Mouse (Mus musculus) stomach, embryonic 14.5 days (tissue): ENCODE measurements around the gene Megf11. TPM values are rescaled to one million over a fixed set of nuclear protein-coding genes. Genes with fewer than 3 reads are reported as not detected.

Source experiments
- ATAC-seq: fragments of 200-750 bp; cut with Nextera tagmentation; 2 replicates; pipeline ENCODE4 v1.8.0; 2017; ENCODE audit warnings: low read depth, moderate TSS enrichment; ENCODE audit not compliant: insufficient number of reproducible peaks, insufficient read depth, low FRiP score
- H3K27ac ChIP-seq: fragments of 300-500 bp; sonication (generic); 2 replicates; pipeline ENCODE4 v1.5.1; 2014; ENCODE audit warnings: mild to moderate bottlenecking, low read length, moderate library complexity, mixed read lengths
- H3K27me3 ChIP-seq: fragments of 300-500 bp; sonication (generic); 2 replicates; pipeline ENCODE4 v1.6.1; 2014; ENCODE audit warnings: low read length, control low read depth, mixed read lengths; ENCODE audit not compliant: control insufficient read depth, insufficient read depth
- H3K36me3 ChIP-seq: fragments of 300-500 bp; sonication (generic); 2 replicates; pipeline ENCODE4 v1.6.1; 2014; ENCODE audit warnings: mild to moderate bottlenecking, control low read depth, low read length, moderate library complexity, mixed read lengths; ENCODE audit not compliant: control insufficient read depth, insufficient read depth
- H3K4me1 ChIP-seq: fragments of 300-500 bp; sonication (generic); 2 replicates; pipeline ENCODE4 v1.6.1; 2014; ENCODE audit warnings: low read length, control low read depth, mixed read lengths; ENCODE audit not compliant: control insufficient read depth, insufficient read depth
- H3K4me2 ChIP-seq: fragments of 300-500 bp; sonication (generic); replicated peaks from 2 replicates; pipeline ENCODE4 v1.6.1; 2014; ENCODE audit warnings: low read depth, low read length, control low read depth
- H3K4me3 ChIP-seq: fragments of 300-500 bp; sonication (generic); 2 replicates; pipeline ENCODE4 v1.5.1; 2014; ENCODE audit warnings: low read depth, low read length, control low read depth
- H3K9ac ChIP-seq: fragments of 300-500 bp; sonication (generic); replicated peaks from 2 replicates; pipeline ENCODE4 v1.6.1; 2014; ENCODE audit warnings: low read depth, mild to moderate bottlenecking, control low read depth, low read length, moderate library complexity, mixed read lengths
- H3K9me3 ChIP-seq: fragments of 300-500 bp; sonication (generic); 2 replicates; pipeline ENCODE4 v1.6.1; 2016; ENCODE audit warnings: low read depth, low read length, control low read depth; ENCODE audit not compliant: control insufficient read depth
- WGBS: fragments of 180-500 bp; shearing (Covaris S2); extraction: QIAGEN DNeasy Blood & Tissue Kit; methylation state at CpG from one replicate; pipeline ENCODE4 v1.1.7; 2014; 5-methylcytosine and 5-hydroxymethylcytosine counted together
- polyA plus RNA-seq: library from polyadenylated mRNA; unstranded; fragments of >200 nt; fragmentation: Nextera tagmentation; extraction: Ambion mirVana; gene quantifications from 2 replicates; pipeline ENCODE4 v1.2.1, GENCODE M21; 2014

Megf11 gene
- polyA plus RNA-seq, 1 experiment from 2014 or later, result 1.9 TPM

DNA sequence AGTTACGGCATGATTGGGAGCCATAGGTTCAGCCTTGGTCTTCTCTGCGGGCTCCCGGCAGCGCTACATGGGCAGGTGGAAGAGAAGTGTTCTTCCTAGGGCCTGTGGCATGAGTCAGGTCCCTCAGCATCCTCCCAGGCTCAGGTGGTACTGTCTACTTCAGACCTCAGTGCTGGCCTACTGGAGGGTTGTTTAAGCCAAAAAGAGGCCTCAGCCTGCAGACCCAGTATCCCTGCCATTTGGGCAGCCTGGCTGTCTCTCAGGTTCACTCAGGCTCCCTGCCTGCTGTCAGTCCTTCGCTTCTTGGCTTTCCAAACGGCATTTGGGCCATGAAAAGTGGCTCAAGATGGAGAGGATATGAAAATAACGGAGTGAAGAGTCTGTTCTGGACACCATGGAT lies 202.6 kb downstream of the Megf11 start:
- Histone ChIP-seq H3K4me1 (no peaks in the 10 kb centered on the region), H3K27ac (no peak overlapping the region), H3K9me3 (no peaks in the 10 kb centered on the region), H3K36me3 (no peaks in the 10 kb centered on the region), H3K27me3 (no peaks in the 10 kb centered on the region), H3K4me2 (no peak overlapping the region), H3K4me3 (no peak overlapping the region), H3K9ac (no peak overlapping the region)
- whole genome bisulfite sequencing, result 90% methylated on average over 7 of the region's 7 CpGs
- ATAC-seq, result no peak

DNA sequence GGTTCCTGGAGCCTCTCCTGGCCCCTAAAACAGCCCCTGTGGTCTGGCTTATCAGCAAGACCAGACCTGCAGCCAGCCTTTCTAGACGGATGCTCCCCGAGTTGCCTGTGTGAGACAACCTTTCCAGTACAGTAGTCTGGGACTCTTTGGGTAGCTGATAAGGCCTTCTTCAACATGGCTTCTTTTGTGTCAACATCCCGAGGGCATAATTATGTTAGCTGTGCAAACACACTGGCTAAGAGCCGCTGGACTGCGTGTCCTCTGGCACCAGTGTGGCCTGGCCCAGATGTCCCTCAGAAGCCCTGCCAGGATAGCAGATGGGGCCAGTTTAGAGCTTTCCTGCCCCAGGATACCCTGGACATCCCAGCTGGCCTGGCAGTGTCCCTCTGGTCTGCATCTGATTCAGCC lies 205.2 kb downstream of the Megf11 start:
- Histone ChIP-seq H3K9me3 (no peaks in the 10 kb centered on the region), H3K36me3 (no peaks in the 10 kb centered on the region), H3K4me2 (no peak overlapping the region), H3K4me3 (no peak overlapping the region), H3K9ac (no peak overlapping the region), H3K27me3 (no peaks in the 10 kb centered on the region), H3K27ac (no peak overlapping the region), H3K4me1 (no peaks in the 10 kb centered on the region)
- 41% methylated on average over 5 of the region's 5 CpGs for WGBS
- ATAC-seq, result peak; percentile 72; the same call in 1 of the 2 replicates

DNA sequence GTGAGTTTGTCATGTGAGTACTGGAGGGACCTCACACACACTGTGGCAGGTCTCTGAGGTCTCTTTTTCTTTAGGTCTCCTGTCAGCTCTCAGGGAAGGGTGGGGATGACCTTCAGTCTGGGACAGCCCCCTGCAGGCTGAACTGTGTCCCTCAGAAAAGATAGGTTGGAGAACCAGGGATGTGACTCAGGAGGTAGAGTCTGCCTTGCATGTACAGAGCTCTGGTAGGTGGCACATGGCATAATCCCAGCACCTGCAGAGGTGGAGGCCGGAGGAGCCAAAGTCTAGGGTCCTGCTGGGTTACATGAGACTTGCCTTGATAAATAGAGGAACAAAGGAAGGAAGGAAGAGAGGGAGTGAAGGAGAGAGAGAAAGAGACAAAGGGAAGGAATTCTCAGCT lies 206.0 kb downstream of the Megf11 start:
- ATAC-seq, result no peak
- no peak overlapping the region for H3K4me2 ChIP-seq
- no peak overlapping the region for H3K4me3 ChIP-seq
- no peaks in the 10 kb centered on the region for H3K4me1 ChIP-seq
- no peaks in the 10 kb centered on the region for H3K27me3 ChIP-seq
- H3K9ac ChIP-seq, result no peak overlapping the region
- no peaks in the 10 kb centered on the region for H3K9me3 ChIP-seq
- no peaks in the 10 kb centered on the region for H3K36me3 ChIP-seq
- no peak overlapping the region for H3K27ac ChIP-seq
- WGBS, result 74% methylated on average over 1 of the region's 1 CpGs

DNA sequence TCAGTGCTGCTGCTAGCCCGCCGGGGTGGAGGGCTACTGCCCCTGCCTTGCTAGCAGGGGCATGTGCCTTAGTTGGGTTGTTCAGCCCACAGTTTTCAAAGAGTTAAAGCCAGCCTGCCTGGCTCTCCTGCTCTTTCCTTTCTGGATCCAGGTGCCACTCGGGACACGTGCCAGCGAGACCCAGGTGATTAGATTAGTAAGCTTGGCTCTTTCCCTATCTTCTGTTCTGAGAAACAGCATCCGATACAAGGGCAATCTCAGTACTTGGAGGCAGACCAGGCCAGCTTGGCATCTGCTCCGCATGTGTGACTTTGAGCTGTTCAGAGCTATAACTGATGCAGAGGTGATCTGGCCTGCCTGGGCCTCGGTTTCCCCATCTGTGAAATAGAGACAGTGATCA lies 209.0 kb downstream of the Megf11 start:
- Histone ChIP-seq H3K9me3 (no peaks in the 10 kb centered on the region), H3K36me3 (no peaks in the 10 kb centered on the region), H3K4me2 (no peak overlapping the region), H3K27me3 (no peaks in the 10 kb centered on the region), H3K4me3 (no peak overlapping the region), H3K4me1 (no peaks in the 10 kb centered on the region), H3K27ac (no peak overlapping the region), H3K9ac (no peak overlapping the region)
- 59% methylated on average over 8 of the region's 8 CpGs for WGBS
- ATAC-seq, result no peak

DNA sequence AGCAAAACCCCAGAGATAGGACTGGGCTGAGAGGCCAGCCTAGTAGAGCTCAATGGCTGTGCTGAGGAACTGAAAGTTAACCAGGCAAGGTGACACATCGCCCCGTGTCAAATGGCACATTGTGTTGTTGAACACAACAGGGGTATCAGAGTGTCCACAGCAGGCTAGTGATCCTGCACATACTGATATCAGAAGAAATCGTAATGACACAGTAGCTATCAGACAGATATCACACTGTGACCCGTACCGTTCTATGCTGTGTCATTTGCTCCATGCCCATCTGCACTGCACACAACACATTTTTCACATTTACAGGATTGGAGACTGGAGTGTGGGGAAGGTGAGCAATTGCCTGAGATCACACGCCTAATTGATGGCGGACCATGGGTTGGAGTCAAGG lies 213.0 kb downstream of the Megf11 start:
- WGBS, result 95% methylated on average over 7 of the region's 7 CpGs
- no peak for ATAC-seq
- Histone ChIP-seq H3K9me3 (no peaks in the 10 kb centered on the region), H3K27ac (no peak overlapping the region), H3K36me3 (no peaks in the 10 kb centered on the region), H3K4me1 (no peaks in the 10 kb centered on the region), H3K4me2 (no peak overlapping the region), H3K4me3 (no peak overlapping the region), H3K9ac (no peak overlapping the region), H3K27me3 (no peaks in the 10 kb centered on the region)

DNA sequence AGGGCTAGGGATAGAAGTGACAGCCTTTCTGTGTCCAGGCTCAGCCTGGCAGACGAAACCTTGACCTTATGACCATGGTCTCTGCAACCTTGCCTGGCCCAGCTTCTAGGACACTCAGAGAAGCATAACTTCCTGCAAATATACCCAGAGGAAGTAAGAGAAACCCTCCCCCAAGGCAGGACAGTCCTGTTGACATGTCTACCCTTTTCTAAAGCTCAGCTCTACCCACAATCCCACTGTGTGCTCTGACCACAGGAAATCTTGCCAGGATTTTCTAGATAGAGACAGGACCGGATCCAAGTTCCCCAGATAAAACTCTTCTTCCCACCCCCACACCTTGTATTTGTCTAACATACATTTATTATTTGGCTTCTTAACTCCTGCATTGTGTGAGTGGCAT lies 215.3 kb downstream of the Megf11 start:
- Histone ChIP-seq H3K27ac (no peak overlapping the region), H3K36me3 (no peaks in the 10 kb centered on the region), H3K4me3 (no peak overlapping the region), H3K9me3 (no peaks in the 10 kb centered on the region), H3K4me2 (no peak overlapping the region), H3K27me3 (no peaks in the 10 kb centered on the region), H3K4me1 (peaks cover 13% of the 10 kb centered on the region), H3K9ac (no peak overlapping the region)
- no peak for ATAC-seq
- 49% methylated on average over 2 of the region's 2 CpGs for WGBS

DNA sequence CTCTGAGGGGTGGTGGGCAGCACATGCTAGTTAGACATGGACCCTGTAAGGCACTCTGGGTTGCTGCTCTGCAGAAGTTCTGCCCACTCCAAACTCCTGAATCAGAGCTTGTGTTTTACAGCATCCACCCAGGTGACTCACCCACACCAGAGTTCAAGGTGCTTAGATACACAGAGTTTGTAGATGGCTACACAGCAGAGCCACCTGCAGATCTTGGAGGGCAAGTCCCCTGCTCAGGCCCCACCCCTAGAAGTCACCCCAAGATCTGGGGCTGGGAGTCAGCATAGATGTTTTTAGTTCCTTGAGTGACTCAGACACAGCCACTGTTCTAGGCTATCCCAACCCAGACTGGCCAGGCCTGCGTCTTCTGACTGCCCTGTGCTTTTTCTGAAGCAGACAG lies 217.5 kb downstream of the Megf11 start:
- Histone ChIP-seq H3K9me3 (no peaks in the 10 kb centered on the region), H3K4me2 (no peak overlapping the region), H3K4me3 (no peak overlapping the region), H3K9ac (no peak overlapping the region), H3K36me3 (no peaks in the 10 kb centered on the region), H3K27me3 (no peaks in the 10 kb centered on the region), H3K27ac (no peak overlapping the region), H3K4me1 (peaks cover 27% of the 10 kb centered on the region)
- 88% methylated on average over 1 of the region's 1 CpGs for WGBS
- no peak for ATAC-seq

DNA sequence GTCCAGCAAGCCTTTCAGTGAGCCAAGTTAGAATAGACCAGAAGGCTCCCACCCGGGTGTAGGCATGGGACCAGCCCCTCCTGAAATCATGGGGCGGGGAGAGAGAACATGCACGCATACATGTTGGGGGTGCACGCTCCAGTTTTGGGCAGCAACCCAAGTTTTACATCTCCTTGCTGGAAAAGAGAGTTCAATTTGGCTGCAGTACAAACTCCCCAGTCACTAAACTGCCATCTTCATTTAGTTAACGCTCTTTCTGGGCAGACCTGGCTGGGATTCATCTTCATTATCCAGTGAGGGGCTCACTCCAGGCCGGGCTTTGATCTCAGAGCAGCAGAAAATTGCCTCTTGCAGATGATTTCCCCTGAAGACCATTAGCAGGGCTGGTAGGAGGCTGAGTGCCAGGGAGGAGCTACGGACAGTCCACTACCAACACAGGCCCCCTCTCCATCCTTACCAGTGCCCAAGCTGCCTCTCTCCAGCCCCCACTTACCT lies 218.8 kb downstream of the Megf11 start:
- H3K4me3 ChIP-seq, result no peak overlapping the region
- H3K4me2 ChIP-seq, result no peak overlapping the region
- H3K4me1 ChIP-seq, result peaks cover 27% of the 10 kb centered on the region
- H3K27ac ChIP-seq, result peak overlapping the region; percentile 12; the same call in 1 of the 2 replicates
- ATAC-seq, result peak; percentile 54; the same call in 1 of the 2 replicates
- no peaks in the 10 kb centered on the region for H3K27me3 ChIP-seq
- no peaks in the 10 kb centered on the region for H3K9me3 ChIP-seq
- no peak overlapping the region for H3K9ac ChIP-seq
- H3K36me3 ChIP-seq, result no peaks in the 10 kb centered on the region
- 42% methylated on average over 7 of the region's 7 CpGs for WGBS

DNA sequence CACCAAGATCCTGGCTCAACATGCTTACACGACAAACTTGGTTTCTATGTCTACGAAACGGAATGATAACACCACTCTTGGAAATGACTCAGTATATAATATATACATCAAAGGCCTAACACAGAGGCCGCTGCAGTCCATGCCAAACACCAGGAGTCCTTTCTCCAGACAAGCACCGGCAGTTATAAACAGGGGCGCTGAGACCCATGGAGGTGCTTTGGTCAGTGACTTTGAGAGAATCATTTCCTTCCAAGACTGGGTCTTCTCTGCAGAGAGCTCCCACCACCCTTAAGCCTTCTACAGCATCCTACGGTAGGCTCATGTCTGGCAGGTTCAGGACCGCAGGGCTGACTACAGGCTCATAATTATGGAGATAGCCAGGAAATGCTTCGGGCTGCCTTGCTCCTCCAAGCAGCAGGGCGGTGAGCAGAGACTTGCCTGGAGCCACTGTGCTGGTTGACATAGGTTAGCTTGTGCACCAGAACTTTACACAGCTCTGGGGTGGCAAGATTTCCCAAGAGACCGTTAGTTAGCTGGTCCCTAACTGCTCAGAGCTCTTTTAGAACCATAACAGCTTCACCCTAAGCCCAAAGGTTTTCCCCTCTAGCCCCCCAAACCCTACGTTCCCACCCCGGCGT lies 219.8 kb downstream of the Megf11 start:
- no peak for ATAC-seq

More for the DNA sequence above, 219.8 kb downstream of the Megf11 start:
- Histone ChIP-seq H3K27ac (peak overlapping the region; percentile 6; the same call in 1 of the 2 replicates), H3K9ac (no peak overlapping the region), H3K4me1 (peaks cover 27% of the 10 kb centered on the region), H3K36me3 (no peaks in the 10 kb centered on the region), H3K4me2 (no peak overlapping the region), H3K9me3 (no peaks in the 10 kb centered on the region), H3K27me3 (no peaks in the 10 kb centered on the region), H3K4me3 (no peak overlapping the region)
- WGBS, result 58% methylated on average over 14 of the region's 14 CpGs
